Mouse (Mus musculus): Measurements from ENCODE around the gene Frem2. TPM values are rescaled to one million over a fixed set of nuclear protein-coding genes. Genes with fewer than 3 reads are reported as not detected.

Gene Frem2
- polyA plus RNA-seq, 1 experiment from 2014 or later: 2.4 TPM

GRCm38 (mm10) chr3:53599315-53599714 lies 57.8 kb downstream of the Frem2 start:
- H3K27ac ChIP-seq (ENCODE audit: low read length): no peak overlapping the region
- no peaks in the 10 kb centered on the region for H3K27me3 ChIP-seq (ENCODE audit: control insufficient read depth, insufficient read depth, low read length)
- H3K4me2 ChIP-seq (ENCODE audit: low read depth, low read length): no peak overlapping the region
- 41% methylated on average over 7 of the region's 7 CpGs for WGBS
- no peaks in the 10 kb centered on the region for H3K36me3 ChIP-seq (ENCODE audit: control insufficient read depth, insufficient read depth)
- no peaks in the 10 kb centered on the region for H3K9me3 ChIP-seq (replicated peaks; ENCODE audit: control insufficient read depth, low read length)
- H3K4me1 ChIP-seq (ENCODE audit: control insufficient read depth, insufficient read depth, low read length): peaks cover 4% of the 10 kb centered on the region; the same call in 1 of the 2 replicates
- no peak overlapping the region for H3K4me3 ChIP-seq (ENCODE audit: low read length)
- ATAC-seq (replicated peaks; ENCODE audit: extremely low read depth, insufficient read depth, low FRiP score): no peak
- no peak overlapping the region for H3K9ac ChIP-seq (ENCODE audit: low read length)

- WGBS: 16% methylated on average over 9 of the region's 9 CpGs
Measured at GRCm38 (mm10) chr3:53598153-53598800, 58.9 kb downstream of the Frem2 start.

GRCm38 (mm10) chr3:53594471-53594870 lies 62.7 kb downstream of the Frem2 start:
- Histone ChIP-seq H3K9ac (ENCODE audit: low read length) (no peak overlapping the region), H3K27me3 (ENCODE audit: control insufficient read depth, insufficient read depth, low read length) (no peaks in the 10 kb centered on the region), H3K4me2 (ENCODE audit: low read depth, low read length) (no peak overlapping the region), H3K4me1 (ENCODE audit: control insufficient read depth, insufficient read depth, low read length) (peaks cover 4% of the 10 kb centered on the region; the same call in 1 of the 2 replicates), H3K9me3 (replicated peaks; ENCODE audit: control insufficient read depth, low read length) (no peaks in the 10 kb centered on the region), H3K36me3 (ENCODE audit: control insufficient read depth, insufficient read depth) (no peaks in the 10 kb centered on the region), H3K4me3 (ENCODE audit: low read length) (no peak overlapping the region), H3K27ac (ENCODE audit: low read length) (no peak overlapping the region)
- no peak for ATAC-seq (replicated peaks; ENCODE audit: extremely low read depth, insufficient read depth, low FRiP score)
- 71% methylated on average over 4 of the region's 4 CpGs for WGBS

More at GRCm38 (mm10) chr3:53598153-53598800, 58.9 kb downstream of the Frem2 start:
- Histone ChIP-seq H3K4me2 (ENCODE audit: low read depth, low read length) (no peak overlapping the region), H3K36me3 (ENCODE audit: control insufficient read depth, insufficient read depth) (no peaks in the 10 kb centered on the region), H3K9ac (ENCODE audit: low read length) (no peak overlapping the region), H3K9me3 (replicated peaks; ENCODE audit: control insufficient read depth, low read length) (no peaks in the 10 kb centered on the region), H3K27ac (ENCODE audit: low read length) (no peak overlapping the region), H3K4me1 (ENCODE audit: control insufficient read depth, insufficient read depth, low read length) (peaks cover 4% of the 10 kb centered on the region; the same call in 1 of the 2 replicates), H3K4me3 (ENCODE audit: low read length) (no peak overlapping the region), H3K27me3 (ENCODE audit: control insufficient read depth, insufficient read depth, low read length) (no peaks in the 10 kb centered on the region)
- no peak for ATAC-seq (replicated peaks; ENCODE audit: extremely low read depth, insufficient read depth, low FRiP score)

GRCm38 (mm10) chr3:53593718-53594117 lies 63.4 kb downstream of the Frem2 start:
- H3K9ac ChIP-seq (ENCODE audit: low read length): no peak overlapping the region
- 33% methylated on average over 3 of the region's 3 CpGs for WGBS
- no peak for ATAC-seq (replicated peaks; ENCODE audit: extremely low read depth, insufficient read depth, low FRiP score)

GRCm38 (mm10) chr3:53592036-53592435 lies 65.1 kb downstream of the Frem2 start:
- WGBS: 93% methylated on average over 7 of the region's 7 CpGs
- Histone ChIP-seq H3K4me2 (ENCODE audit: low read depth, low read length) (no peak overlapping the region), H3K27me3 (ENCODE audit: control insufficient read depth, insufficient read depth, low read length) (no peaks in the 10 kb centered on the region), H3K4me1 (ENCODE audit: control insufficient read depth, insufficient read depth, low read length) (no peaks in the 10 kb centered on the region), H3K36me3 (ENCODE audit: control insufficient read depth, insufficient read depth) (no peaks in the 10 kb centered on the region), H3K9ac (ENCODE audit: low read length) (no peak overlapping the region), H3K9me3 (replicated peaks; ENCODE audit: control insufficient read depth, low read length) (no peaks in the 10 kb centered on the region), H3K4me3 (ENCODE audit: low read length) (no peak overlapping the region), H3K27ac (ENCODE audit: low read length) (no peak overlapping the region)
- no peak for ATAC-seq (replicated peaks; ENCODE audit: extremely low read depth, insufficient read depth, low FRiP score)

More at GRCm38 (mm10) chr3:53593718-53594117, 63.4 kb downstream of the Frem2 start:
- Histone ChIP-seq H3K27ac (ENCODE audit: low read length) (no peak overlapping the region), H3K36me3 (ENCODE audit: control insufficient read depth, insufficient read depth) (no peaks in the 10 kb centered on the region), H3K27me3 (ENCODE audit: control insufficient read depth, insufficient read depth, low read length) (no peaks in the 10 kb centered on the region), H3K9me3 (replicated peaks; ENCODE audit: control insufficient read depth, low read length) (no peaks in the 10 kb centered on the region), H3K4me3 (ENCODE audit: low read length) (no peak overlapping the region), H3K4me2 (ENCODE audit: low read depth, low read length) (no peak overlapping the region), H3K4me1 (ENCODE audit: control insufficient read depth, insufficient read depth, low read length) (peaks cover 4% of the 10 kb centered on the region; the same call in 1 of the 2 replicates)

GRCm38 (mm10) chr3:53590139-53590621 lies 67.0 kb downstream of the Frem2 start:
- Histone ChIP-seq H3K27me3 (ENCODE audit: control insufficient read depth, insufficient read depth, low read length) (no peaks in the 10 kb centered on the region), H3K36me3 (ENCODE audit: control insufficient read depth, insufficient read depth) (no peaks in the 10 kb centered on the region), H3K4me1 (ENCODE audit: control insufficient read depth, insufficient read depth, low read length) (no peaks in the 10 kb centered on the region), H3K27ac (ENCODE audit: low read length) (no peak overlapping the region), H3K9ac (ENCODE audit: low read length) (no peak overlapping the region), H3K4me3 (ENCODE audit: low read length) (no peak overlapping the region), H3K9me3 (replicated peaks; ENCODE audit: control insufficient read depth, low read length) (no peaks in the 10 kb centered on the region), H3K4me2 (ENCODE audit: low read depth, low read length) (no peak overlapping the region)
- no peak for ATAC-seq (replicated peaks; ENCODE audit: extremely low read depth, insufficient read depth, low FRiP score)
- 0% methylated on average over 2 of the region's 2 CpGs for WGBS

- Histone ChIP-seq H3K9ac (ENCODE audit: low read length) (no peak overlapping the region), H3K4me1 (ENCODE audit: control insufficient read depth, insufficient read depth, low read length) (no peaks in the 10 kb centered on the region), H3K9me3 (replicated peaks; ENCODE audit: control insufficient read depth, low read length) (no peaks in the 10 kb centered on the region), H3K36me3 (ENCODE audit: control insufficient read depth, insufficient read depth) (no peaks in the 10 kb centered on the region), H3K4me2 (ENCODE audit: low read depth, low read length) (no peak overlapping the region), H3K27ac (ENCODE audit: low read length) (no peak overlapping the region), H3K4me3 (ENCODE audit: low read length) (no peak overlapping the region), H3K27me3 (ENCODE audit: control insufficient read depth, insufficient read depth, low read length) (no peaks in the 10 kb centered on the region)
- no peak for ATAC-seq (replicated peaks; ENCODE audit: extremely low read depth, insufficient read depth, low FRiP score)
- WGBS: 76% methylated on average over 8 of the region's 8 CpGs
Measured at GRCm38 (mm10) chr3:53583248-53583647, 73.9 kb downstream of the Frem2 start.

GRCm38 (mm10) chr3:53580596-53581254 lies 76.4 kb downstream of the Frem2 start:
- no peak overlapping the region for H3K4me2 ChIP-seq (ENCODE audit: low read depth, low read length)
- H3K9me3 ChIP-seq (replicated peaks; ENCODE audit: control insufficient read depth, low read length): no peaks in the 10 kb centered on the region
- no peaks in the 10 kb centered on the region for H3K27me3 ChIP-seq (ENCODE audit: control insufficient read depth, insufficient read depth, low read length)
- ATAC-seq (replicated peaks; ENCODE audit: extremely low read depth, insufficient read depth, low FRiP score): no peak
- H3K27ac ChIP-seq (ENCODE audit: low read length): no peak overlapping the region
- no peak overlapping the region for H3K9ac ChIP-seq (ENCODE audit: low read length)
- H3K4me3 ChIP-seq (ENCODE audit: low read length): no peak overlapping the region
- H3K36me3 ChIP-seq (ENCODE audit: control insufficient read depth, insufficient read depth): no peaks in the 10 kb centered on the region
- H3K4me1 ChIP-seq (ENCODE audit: control insufficient read depth, insufficient read depth, low read length): no peaks in the 10 kb centered on the region
- 35% methylated on average over 5 of the region's 5 CpGs for WGBS

- no peaks in the 10 kb centered on the region for H3K4me1 ChIP-seq (ENCODE audit: control insufficient read depth, insufficient read depth, low read length)
- H3K4me2 ChIP-seq (ENCODE audit: low read depth, low read length): no peak overlapping the region
- H3K4me3 ChIP-seq (ENCODE audit: low read length): no peak overlapping the region
- H3K36me3 ChIP-seq (ENCODE audit: control insufficient read depth, insufficient read depth): no peaks in the 10 kb centered on the region
- ATAC-seq (replicated peaks; ENCODE audit: extremely low read depth, insufficient read depth, low FRiP score): no peak
- no peak overlapping the region for H3K27ac ChIP-seq (ENCODE audit: low read length)
- no peaks in the 10 kb centered on the region for H3K27me3 ChIP-seq (ENCODE audit: control insufficient read depth, insufficient read depth, low read length)
- H3K9ac ChIP-seq (ENCODE audit: low read length): no peak overlapping the region
- no peaks in the 10 kb centered on the region for H3K9me3 ChIP-seq (replicated peaks; ENCODE audit: control insufficient read depth, low read length)
- WGBS: 85% methylated on average over 10 of the region's 10 CpGs
Measured at GRCm38 (mm10) chr3:53579121-53579704, 77.9 kb downstream of the Frem2 start.
